Mouse (Mus musculus) limb, embryonic 12.5 days (tissue): ENCODE measurements around the gene Grik3. TPM values are rescaled to one million over a fixed set of nuclear protein-coding genes. Genes with fewer than 3 reads are reported as not detected.

Experiments used
- ATAC-seq: fragments of 200-750 bp; cut with Nextera tagmentation; 2 replicates; pipeline ENCODE4 v1.8.0; 2017; ENCODE audit warnings: low read depth, moderate TSS enrichment; ENCODE audit not compliant: insufficient number of reproducible peaks, insufficient read depth, low FRiP score, low TSS enrichment
- H3K27ac ChIP-seq: fragments of 300-500 bp; sonication (generic); 2 replicates; pipeline ENCODE4 v1.5.1; 2016; ENCODE audit warnings: mild to moderate bottlenecking, moderate library complexity
- H3K27me3 ChIP-seq: fragments of 300-500 bp; sonication (generic); 2 replicates; pipeline ENCODE4 v1.6.1; 2016; ENCODE audit warnings: mild to moderate bottlenecking, moderate library complexity
- H3K36me3 ChIP-seq: fragments of 300-500 bp; sonication (generic); 2 replicates; pipeline ENCODE4 v1.6.1; 2016; ENCODE audit warnings: mild to moderate bottlenecking, moderate library complexity
- H3K4me1 ChIP-seq: fragments of 300-500 bp; sonication (generic); replicated peaks from 2 replicates; pipeline ENCODE4 v1.6.1; 2016
- H3K4me2 ChIP-seq: fragments of 300-500 bp; sonication (generic); 2 replicates; pipeline ENCODE4 v1.6.1; 2016; ENCODE audit warnings: mild to moderate bottlenecking, moderate library complexity
- H3K4me3 ChIP-seq: fragments of 300-500 bp; sonication (generic); replicated peaks from 2 replicates; pipeline ENCODE4 v1.5.1; 2016; ENCODE audit warnings: mild to moderate bottlenecking
- H3K9ac ChIP-seq: fragments of 300-500 bp; sonication (generic); replicated peaks from 2 replicates; pipeline ENCODE4 v1.6.1; 2016; ENCODE audit warnings: mild to moderate bottlenecking, moderate library complexity
- H3K9me3 ChIP-seq: fragments of 300-500 bp; sonication (generic); 2 replicates; pipeline ENCODE4 v1.6.1; 2016; ENCODE audit warnings: mild to moderate bottlenecking, moderate library complexity
- WGBS: fragments of 180-500 bp; shearing (Covaris S2); methylation state at CpG from one replicate; pipeline ENCODE4 v1.1.7; 2016; 5-methylcytosine and 5-hydroxymethylcytosine counted together
- polyA plus RNA-seq: library from polyadenylated mRNA; unstranded; fragments of >200 nt; fragmentation: Nextera tagmentation; extraction: Ambion mirVana; gene quantifications from 2 replicates; pipeline ENCODE4 v1.2.1, GENCODE M21; 2016

Grik3 gene
- polyA plus RNA-seq, 1 experiment from 2014 or later: not detected

- no peak for ATAC-seq
- no peaks in the 10 kb centered on the region for H3K9me3 ChIP-seq
- no peak overlapping the region for H3K9ac ChIP-seq
- peak overlapping the region; percentile 15; the same call in 1 of the 2 replicates for H3K4me2 ChIP-seq
- 2% methylated on average over 5 of the region's 5 CpGs for WGBS
- no peak overlapping the region for H3K4me3 ChIP-seq
- peaks cover 89% of the 10 kb centered on the region for H3K27me3 ChIP-seq
- no peaks in the 10 kb centered on the region for H3K36me3 ChIP-seq
- no peak overlapping the region for H3K27ac ChIP-seq
- peaks cover 19% of the 10 kb centered on the region for H3K4me1 ChIP-seq
These were observed 81.8 kb downstream of the Grik3 start for GRCm38 (mm10) chr4:125572312-125572663.

- Histone ChIP-seq H3K9ac (no peak overlapping the region), H3K4me1 (peaks cover 19% of the 10 kb centered on the region), H3K27me3 (peaks cover 82% of the 10 kb centered on the region), H3K36me3 (no peaks in the 10 kb centered on the region), H3K4me3 (no peak overlapping the region), H3K4me2 (no peak overlapping the region), H3K27ac (no peak overlapping the region), H3K9me3 (no peaks in the 10 kb centered on the region)
- no peak for ATAC-seq
- WGBS: 7% methylated on average over 5 of the region's 5 CpGs
These were observed 82.5 kb downstream of the Grik3 start for GRCm38 (mm10) chr4:125573000-125573399.

- no peak for ATAC-seq
These were observed 83.6 kb downstream of the Grik3 start for GRCm38 (mm10) chr4:125573951-125574675.

GRCm38 (mm10) chr4:125580336-125580735 lies 89.8 kb downstream of the Grik3 start:
- H3K27ac ChIP-seq: no peak overlapping the region
- no peak for ATAC-seq
- H3K4me2 ChIP-seq: no peak overlapping the region
- H3K4me3 ChIP-seq: no peak overlapping the region
- peaks cover 64% of the 10 kb centered on the region for H3K27me3 ChIP-seq
- no peaks in the 10 kb centered on the region for H3K9me3 ChIP-seq
- WGBS: 39% methylated on average over 5 of the region's 5 CpGs
- H3K4me1 ChIP-seq: no peaks in the 10 kb centered on the region
- H3K9ac ChIP-seq: no peak overlapping the region
- H3K36me3 ChIP-seq: no peaks in the 10 kb centered on the region

More at GRCm38 (mm10) chr4:125573951-125574675, 83.6 kb downstream of the Grik3 start:
- Histone ChIP-seq H3K36me3 (no peaks in the 10 kb centered on the region), H3K9me3 (no peaks in the 10 kb centered on the region), H3K9ac (no peak overlapping the region), H3K4me3 (no peak overlapping the region), H3K4me2 (no peak overlapping the region), H3K4me1 (peaks cover 19% of the 10 kb centered on the region), H3K27me3 (peaks cover 81% of the 10 kb centered on the region), H3K27ac (no peak overlapping the region)
- WGBS: 7% methylated on average over 11 of the region's 11 CpGs

GRCm38 (mm10) chr4:125583272-125583671 lies 92.8 kb downstream of the Grik3 start:
- Histone ChIP-seq H3K4me1 (0 out of 2 replicates have a peak, but pooled peaks cover 7% of the 10 kb centered on the region), H3K4me3 (no peak overlapping the region), H3K27me3 (peaks cover 80% of the 10 kb centered on the region), H3K4me2 (no peak overlapping the region), H3K9ac (no peak overlapping the region), H3K9me3 (no peaks in the 10 kb centered on the region), H3K27ac (no peak overlapping the region), H3K36me3 (no peaks in the 10 kb centered on the region)
- WGBS: 86% methylated on average over 9 of the region's 9 CpGs
- ATAC-seq: no peak

- Histone ChIP-seq H3K4me2 (no peak overlapping the region), H3K9ac (no peak overlapping the region), H3K36me3 (no peaks in the 10 kb centered on the region), H3K27ac (no peak overlapping the region), H3K9me3 (no peaks in the 10 kb centered on the region), H3K4me3 (no peak overlapping the region), H3K27me3 (peaks cover 80% of the 10 kb centered on the region), H3K4me1 (0 out of 2 replicates have a peak, but pooled peaks cover 7% of the 10 kb centered on the region)
- WGBS: 81% methylated on average over 4 of the region's 4 CpGs
- ATAC-seq: no peak
These were observed 93.4 kb downstream of the Grik3 start for GRCm38 (mm10) chr4:125583935-125584334.

- H3K4me3 ChIP-seq: no peak overlapping the region
- no peak for ATAC-seq
- H3K36me3 ChIP-seq: no peaks in the 10 kb centered on the region
- H3K27me3 ChIP-seq: peaks cover 80% of the 10 kb centered on the region
- peaks cover 9% of the 10 kb centered on the region for H3K4me1 ChIP-seq
- no peak overlapping the region for H3K9ac ChIP-seq
- no peak overlapping the region for H3K4me2 ChIP-seq
- no peak overlapping the region for H3K27ac ChIP-seq
- H3K9me3 ChIP-seq: no peaks in the 10 kb centered on the region
- WGBS: 73% methylated on average over 3 of the region's 3 CpGs
These were observed 94.2 kb downstream of the Grik3 start for GRCm38 (mm10) chr4:125584676-125585075.

GRCm38 (mm10) chr4:125587577-125587976 lies 97.1 kb downstream of the Grik3 start:
- Histone ChIP-seq H3K27ac (no peak overlapping the region), H3K4me3 (no peak overlapping the region), H3K36me3 (no peaks in the 10 kb centered on the region), H3K27me3 (peaks cover 76% of the 10 kb centered on the region), H3K4me2 (peak overlapping the region; percentile 30), H3K9me3 (no peaks in the 10 kb centered on the region), H3K9ac (no peak overlapping the region), H3K4me1 (peaks cover 38% of the 10 kb centered on the region)
- ATAC-seq: no peak
- WGBS: 22% methylated on average over 12 of the region's 12 CpGs

- 3% methylated on average over 14 of the region's 14 CpGs for WGBS
- Histone ChIP-seq H3K27ac (no peak overlapping the region), H3K36me3 (no peaks in the 10 kb centered on the region), H3K4me1 (peaks cover 52% of the 10 kb centered on the region), H3K27me3 (peaks cover 82% of the 10 kb centered on the region), H3K4me3 (no peak overlapping the region), H3K4me2 (peak overlapping the region; percentile 1; the same call in 1 of the 2 replicates), H3K9me3 (no peaks in the 10 kb centered on the region), H3K9ac (no peak overlapping the region)
- peak; percentile 56; the same call in 1 of the 2 replicates for ATAC-seq
These were observed 99.9 kb downstream of the Grik3 start for GRCm38 (mm10) chr4:125590241-125590919.

GRCm38 (mm10) chr4:125592663-125593062 lies 102.2 kb downstream of the Grik3 start:
- H3K4me3 ChIP-seq: no peak overlapping the region
- no peaks in the 10 kb centered on the region for H3K36me3 ChIP-seq
- no peaks in the 10 kb centered on the region for H3K9me3 ChIP-seq
- no peak overlapping the region for H3K9ac ChIP-seq
- H3K4me2 ChIP-seq: no peak overlapping the region
- 16% methylated on average over 4 of the region's 4 CpGs for WGBS
- peaks cover 52% of the 10 kb centered on the region for H3K4me1 ChIP-seq
- no peak for ATAC-seq
- H3K27ac ChIP-seq: no peak overlapping the region
- peaks cover 80% of the 10 kb centered on the region for H3K27me3 ChIP-seq

- H3K9me3 ChIP-seq: no peaks in the 10 kb centered on the region
- no peak overlapping the region for H3K4me2 ChIP-seq
- 77% methylated on average over 9 of the region's 9 CpGs for WGBS
- no peak for ATAC-seq
- H3K27ac ChIP-seq: no peak overlapping the region
- peaks cover 79% of the 10 kb centered on the region for H3K27me3 ChIP-seq
- no peak overlapping the region for H3K9ac ChIP-seq
- peaks cover 52% of the 10 kb centered on the region for H3K4me1 ChIP-seq
- no peak overlapping the region for H3K4me3 ChIP-seq
- H3K36me3 ChIP-seq: no peaks in the 10 kb centered on the region
These were observed 104.5 kb downstream of the Grik3 start for GRCm38 (mm10) chr4:125595011-125595410.
